Mouse (Mus musculus): ENCODE results near the gene Fgfr2. TPM values are rescaled to one million over a fixed set of nuclear protein-coding genes. Genes with fewer than 3 reads are reported as not detected.

The Fgfr2 gene
- polyA plus RNA-seq, 1 experiment from 2014 or later = 33.9 TPM

DNA sequence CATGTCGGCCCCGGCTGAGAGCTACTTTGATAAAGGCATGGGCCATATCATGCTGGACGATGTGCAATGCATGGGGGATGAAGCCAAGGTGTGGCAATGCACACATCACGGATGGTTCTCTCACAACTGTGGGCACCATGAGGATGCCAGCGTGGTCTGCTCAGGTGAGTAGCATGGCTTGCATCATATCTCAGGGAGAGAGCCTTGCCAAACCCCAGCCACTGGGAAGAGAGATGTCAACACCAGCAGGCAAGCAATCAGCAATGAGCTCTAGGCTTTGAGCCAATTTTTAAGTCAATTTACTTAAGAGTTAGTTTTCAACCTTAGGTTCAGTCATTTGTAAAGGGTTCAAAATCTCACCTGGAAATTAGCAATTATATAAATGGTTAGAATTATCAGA lies 1866.3 kb downstream of the Fgfr2 start:
- H3K9ac ChIP-seq = no peak overlapping the region
- WGBS = 94% methylated on average over 5 of the region's 5 CpGs
- no peak overlapping the region for H3K4me3 ChIP-seq
- no peaks in the 10 kb centered on the region for H3K27me3 ChIP-seq
- no peaks in the 10 kb centered on the region for H3K4me1 ChIP-seq (replicated peaks)
- ATAC-seq (ENCODE audit: low FRiP score) = no peak
- no peak overlapping the region for H3K4me2 ChIP-seq
- H3K36me3 ChIP-seq = no peaks in the 10 kb centered on the region
- H3K9me3 ChIP-seq = no peaks in the 10 kb centered on the region
- no peak overlapping the region for H3K27ac ChIP-seq

DNA sequence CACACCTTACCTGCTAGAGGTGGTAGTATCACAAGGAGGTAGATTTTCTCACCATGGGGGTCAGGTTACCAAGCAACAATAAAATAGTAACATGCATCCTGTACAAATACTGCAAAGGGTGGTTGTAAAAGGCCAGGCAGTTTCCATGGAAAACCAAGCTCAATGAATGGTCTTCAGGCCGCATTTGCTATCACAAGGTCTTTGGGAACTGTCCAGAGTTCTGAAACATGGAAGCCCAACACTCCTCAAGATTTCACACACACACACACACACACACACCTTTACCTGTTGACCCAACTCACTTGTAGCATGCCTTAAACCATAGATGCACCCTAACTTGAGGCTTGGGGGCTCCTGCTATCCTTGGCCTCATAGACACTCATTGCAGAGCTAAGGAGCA lies 1878.2 kb downstream of the Fgfr2 start:
- Histone ChIP-seq H3K27me3 (no peaks in the 10 kb centered on the region), H3K4me3 (no peak overlapping the region), H3K4me2 (no peak overlapping the region), H3K9ac (no peak overlapping the region), H3K27ac (no peak overlapping the region), H3K9me3 (no peaks in the 10 kb centered on the region), H3K4me1 (replicated peaks) (no peaks in the 10 kb centered on the region), H3K36me3 (no peaks in the 10 kb centered on the region)
- WGBS = 38% methylated on average over 1 of the region's 1 CpGs
- no peak for ATAC-seq (ENCODE audit: low FRiP score)

DNA sequence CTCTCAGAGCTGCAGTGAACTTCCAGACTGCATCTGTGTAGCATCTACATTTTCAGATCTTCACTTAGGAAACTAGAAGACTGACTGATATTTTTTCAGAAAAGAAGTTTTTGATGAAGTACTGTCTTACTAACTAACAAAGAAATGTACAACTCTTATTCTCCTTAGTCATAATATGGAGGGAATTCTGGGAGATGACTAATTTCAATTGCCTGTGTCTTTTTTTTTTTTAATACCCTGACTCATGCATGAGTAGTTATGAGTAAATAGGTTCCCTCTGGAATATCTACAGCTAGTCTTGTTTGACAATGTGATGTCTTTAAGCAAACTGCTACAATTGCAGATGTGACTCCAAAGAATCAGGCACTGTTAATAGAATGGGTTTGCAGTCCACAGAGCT lies 1887.1 kb downstream of the Fgfr2 start:
- H3K4me2 ChIP-seq = no peak overlapping the region
- no peak overlapping the region for H3K4me3 ChIP-seq

DNA sequence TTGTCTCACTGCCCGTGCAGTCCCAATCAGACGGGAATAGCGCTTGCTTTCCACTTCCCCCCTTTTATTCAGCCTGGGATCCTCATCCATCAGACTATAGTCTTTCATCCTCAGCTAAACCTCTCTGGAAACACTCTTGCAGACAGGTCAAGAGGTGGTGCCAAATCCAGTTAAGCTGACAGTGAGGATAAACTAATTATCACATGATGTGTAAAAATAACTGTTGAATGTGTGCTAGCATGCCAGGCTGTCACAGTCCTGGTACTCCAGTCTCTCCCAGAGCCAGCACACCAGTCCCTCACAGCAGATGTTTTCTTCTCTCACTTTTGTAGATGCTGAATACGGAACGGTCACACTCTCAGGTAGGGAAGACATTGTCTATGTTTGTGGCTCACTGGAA lies 1900.1 kb downstream of the Fgfr2 start:
- ATAC-seq (ENCODE audit: low FRiP score) = no peak
- WGBS = 87% methylated on average over 5 of the region's 5 CpGs
- H3K4me2 ChIP-seq = no peak overlapping the region

More for the DNA sequence above, 1887.1 kb downstream of the Fgfr2 start:
- H3K9me3 ChIP-seq = no peaks in the 10 kb centered on the region
- H3K36me3 ChIP-seq = no peaks in the 10 kb centered on the region
- ATAC-seq (ENCODE audit: low FRiP score) = no peak
- H3K9ac ChIP-seq = no peak overlapping the region
- H3K27me3 ChIP-seq = no peaks in the 10 kb centered on the region
- H3K27ac ChIP-seq = no peak overlapping the region
- no peaks in the 10 kb centered on the region for H3K4me1 ChIP-seq (replicated peaks)

DNA sequence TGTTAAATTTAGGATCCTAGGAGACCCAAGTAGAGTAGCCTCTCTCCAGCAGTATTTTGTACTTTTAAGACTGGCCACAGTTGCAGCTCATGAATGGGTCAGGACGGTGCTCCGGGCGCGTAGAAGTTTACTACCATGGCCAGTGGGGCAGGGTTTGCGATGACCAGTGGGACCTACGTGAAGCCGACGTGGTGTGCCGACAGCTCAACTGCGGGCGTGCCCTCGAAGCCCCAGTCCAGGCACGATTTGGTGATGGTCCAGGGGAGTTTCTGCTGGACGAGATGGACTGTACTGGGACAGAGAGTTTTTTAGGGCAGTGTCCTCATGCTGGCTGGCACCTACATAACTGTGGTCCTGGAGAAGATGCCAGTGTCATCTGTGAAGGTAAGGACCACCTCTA lies 1935.2 kb downstream of the Fgfr2 start:
- Histone ChIP-seq H3K36me3 (no peaks in the 10 kb centered on the region), H3K9me3 (no peaks in the 10 kb centered on the region), H3K4me3 (no peak overlapping the region), H3K27ac (no peak overlapping the region), H3K4me1 (replicated peaks) (no peaks in the 10 kb centered on the region), H3K4me2 (no peak overlapping the region), H3K27me3 (no peaks in the 10 kb centered on the region), H3K9ac (no peak overlapping the region)
- no peak for ATAC-seq (ENCODE audit: low FRiP score)
- 96% methylated on average over 14 of the region's 14 CpGs for WGBS

More for the DNA sequence above, 1900.1 kb downstream of the Fgfr2 start:
- no peaks in the 10 kb centered on the region for H3K9me3 ChIP-seq
- no peaks in the 10 kb centered on the region for H3K4me1 ChIP-seq (replicated peaks)
- no peaks in the 10 kb centered on the region for H3K36me3 ChIP-seq
- H3K4me3 ChIP-seq = no peak overlapping the region
- H3K27ac ChIP-seq = no peak overlapping the region
- no peaks in the 10 kb centered on the region for H3K27me3 ChIP-seq
- H3K9ac ChIP-seq = no peak overlapping the region

DNA sequence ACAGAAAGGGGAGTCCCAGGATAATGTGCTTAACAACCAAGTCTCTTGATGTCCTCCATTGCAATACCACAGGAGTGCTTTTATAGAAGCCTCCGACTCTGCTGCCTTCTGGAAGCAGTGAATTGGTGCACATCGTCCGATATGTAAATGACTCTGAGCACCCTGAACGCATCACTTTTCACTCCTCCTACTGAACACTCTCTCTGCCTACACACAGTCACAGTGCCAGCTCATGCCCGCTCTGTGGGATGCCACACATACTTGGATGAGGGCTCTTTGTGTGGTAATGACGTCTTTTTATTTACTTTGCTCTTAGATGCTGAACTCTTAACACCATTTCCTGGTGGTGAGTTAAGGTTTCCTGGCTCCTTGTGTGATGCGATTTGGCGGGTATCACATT lies 1936.1 kb downstream of the Fgfr2 start:
- Histone ChIP-seq H3K9me3 (no peaks in the 10 kb centered on the region), H3K27ac (no peak overlapping the region), H3K36me3 (no peaks in the 10 kb centered on the region), H3K4me2 (no peak overlapping the region), H3K4me3 (no peak overlapping the region), H3K4me1 (replicated peaks) (no peaks in the 10 kb centered on the region), H3K27me3 (no peaks in the 10 kb centered on the region), H3K9ac (no peak overlapping the region)
- WGBS = 77% methylated on average over 8 of the region's 8 CpGs
- ATAC-seq (ENCODE audit: low FRiP score) = no peak

DNA sequence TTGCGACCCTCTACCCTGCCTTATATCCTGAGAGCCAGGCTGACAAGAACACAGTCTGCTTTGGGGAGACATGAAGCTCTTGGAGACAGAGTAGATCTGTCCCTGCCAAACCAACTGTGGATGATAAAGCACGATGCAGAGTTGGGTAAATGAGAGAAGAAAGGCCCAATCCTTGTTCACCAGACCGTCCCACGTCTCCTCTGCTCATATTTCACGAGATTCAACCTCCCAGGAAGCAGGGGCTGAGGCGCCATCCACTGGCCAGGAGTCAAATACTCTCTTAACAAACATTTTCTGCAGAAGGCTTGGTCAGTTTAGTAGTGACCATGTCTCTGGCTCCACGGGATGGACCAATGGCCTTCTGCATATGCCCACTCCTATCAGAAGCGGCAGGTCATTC lies 1938.8 kb downstream of the Fgfr2 start:
- Histone ChIP-seq H3K9ac (no peak overlapping the region), H3K4me1 (replicated peaks) (no peaks in the 10 kb centered on the region), H3K27ac (no peak overlapping the region), H3K4me2 (no peak overlapping the region), H3K4me3 (no peak overlapping the region), H3K36me3 (no peaks in the 10 kb centered on the region), H3K9me3 (no peaks in the 10 kb centered on the region), H3K27me3 (no peaks in the 10 kb centered on the region)
- ATAC-seq (ENCODE audit: low FRiP score) = no peak
- 67% methylated on average over 8 of the region's 8 CpGs for WGBS

DNA sequence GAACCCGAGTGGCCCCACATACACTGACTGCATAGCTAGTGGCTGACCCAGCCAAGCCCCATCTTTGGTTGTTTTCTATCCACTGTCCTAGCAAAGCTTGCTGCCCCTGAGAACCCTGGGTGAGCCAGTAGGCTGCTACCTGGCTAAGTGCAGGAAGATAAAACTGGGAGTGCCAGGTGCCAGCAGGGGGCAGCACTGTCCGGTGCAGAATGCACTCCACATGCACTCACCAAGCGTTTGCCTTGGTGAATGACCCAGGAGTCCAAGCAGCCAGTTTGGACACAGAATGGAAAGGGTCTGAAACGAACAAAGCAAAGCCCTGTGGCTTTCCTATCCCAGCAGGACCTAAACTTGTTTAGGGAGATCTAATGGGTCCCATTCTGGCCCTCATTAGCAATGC lies 1940.5 kb downstream of the Fgfr2 start:
- Histone ChIP-seq H3K9me3 (no peaks in the 10 kb centered on the region), H3K9ac (no peak overlapping the region), H3K4me3 (no peak overlapping the region), H3K27ac (no peak overlapping the region), H3K27me3 (no peaks in the 10 kb centered on the region), H3K4me2 (no peak overlapping the region), H3K36me3 (no peaks in the 10 kb centered on the region), H3K4me1 (replicated peaks) (no peaks in the 10 kb centered on the region)
- no peak for ATAC-seq (ENCODE audit: low FRiP score)
- WGBS = 39% methylated on average over 4 of the region's 4 CpGs

DNA sequence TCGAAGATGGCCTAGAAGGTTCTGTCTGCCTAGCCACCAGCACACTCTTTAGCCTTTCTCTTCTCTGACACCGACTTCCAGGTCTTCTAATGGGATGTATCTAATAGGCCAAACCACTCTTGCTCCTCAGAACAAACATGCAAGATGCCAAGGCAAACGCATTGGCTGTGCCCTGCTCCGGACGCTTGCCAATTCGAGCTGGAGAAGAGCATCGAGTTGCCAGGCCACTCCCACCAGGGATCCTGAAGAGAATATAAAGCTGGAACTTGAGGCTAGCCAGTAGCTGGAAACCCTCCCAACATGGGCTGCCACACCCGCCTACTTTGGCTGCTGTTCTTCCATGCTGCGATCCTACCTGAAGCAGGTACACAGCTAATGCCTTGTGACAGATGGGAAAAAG lies 1949.0 kb downstream of the Fgfr2 start, which contains the start of gene 5430419D17Rik:
Gene 5430419D17Rik (plus strand): TSS at position 282 of the 400 bp plus-strand sequence.
- Histone ChIP-seq H3K36me3 (no peaks in the 10 kb centered on the region), H3K27me3 (no peaks in the 10 kb centered on the region), H3K9ac (no peak within 1 kb of the TSS), H3K27ac (no peak within 1 kb of the TSS), H3K9me3 (no peaks in the 10 kb centered on the region), H3K4me3 (no peak within 1 kb of the TSS), H3K4me1 (replicated peaks) (no peaks in the 10 kb centered on the region), H3K4me2 (no peak within 1 kb of the TSS)
- WGBS = 92% methylated on average over 9 of the region's 9 CpGs
- ATAC-seq (ENCODE audit: low FRiP score) = no peak

DNA sequence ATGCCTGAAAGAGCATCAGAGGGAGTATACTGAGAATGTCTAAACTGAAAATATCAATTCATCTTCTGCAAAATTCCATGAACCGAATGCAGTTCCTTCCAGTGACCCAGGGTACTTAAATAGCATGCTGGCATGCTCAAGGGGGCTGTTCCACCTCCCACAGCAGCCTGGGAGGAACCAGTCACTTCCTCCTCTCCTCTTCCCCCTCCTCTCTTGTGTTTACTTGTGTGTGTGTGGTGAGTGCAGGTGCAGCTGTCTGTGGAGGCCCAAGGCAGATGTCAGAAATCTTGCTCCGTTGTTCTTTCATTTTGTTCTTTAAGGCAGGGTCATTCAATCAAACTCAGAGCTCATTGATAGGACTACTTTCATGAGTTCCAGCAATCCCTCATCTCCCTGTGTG lies 1954.1 kb downstream of the Fgfr2 start:
- no peaks in the 10 kb centered on the region for H3K9me3 ChIP-seq
- no peak for ATAC-seq (ENCODE audit: low FRiP score)
- no peak overlapping the region for H3K9ac ChIP-seq
- H3K4me2 ChIP-seq = no peak overlapping the region
- H3K27ac ChIP-seq = no peak overlapping the region
- no peak overlapping the region for H3K4me3 ChIP-seq
- H3K27me3 ChIP-seq = no peaks in the 10 kb centered on the region
- H3K36me3 ChIP-seq = no peaks in the 10 kb centered on the region
- no peaks in the 10 kb centered on the region for H3K4me1 ChIP-seq (replicated peaks)
- 69% methylated on average over 2 of the region's 2 CpGs for WGBS

DNA sequence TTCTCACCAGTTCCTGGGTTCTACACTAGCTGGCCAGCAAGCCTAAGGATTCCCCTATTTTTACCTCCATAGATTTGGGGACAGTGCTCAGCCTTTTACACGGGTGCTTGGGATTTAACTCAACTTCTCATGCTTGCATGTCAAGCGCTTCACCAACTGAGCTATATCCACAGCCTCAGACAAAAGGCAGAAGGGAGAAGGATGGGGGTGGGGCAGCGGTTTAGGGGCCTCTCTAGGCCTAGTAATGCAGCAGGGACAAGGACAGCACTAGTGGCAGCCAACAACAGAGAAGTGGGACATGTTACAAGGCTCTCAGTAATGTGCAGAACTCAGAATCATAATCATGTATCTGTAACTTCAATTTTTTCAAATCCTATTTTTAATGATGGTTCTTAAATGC lies 1955.4 kb downstream of the Fgfr2 start:
- H3K27me3 ChIP-seq = no peaks in the 10 kb centered on the region
- no peaks in the 10 kb centered on the region for H3K4me1 ChIP-seq (replicated peaks)
- H3K9me3 ChIP-seq = no peaks in the 10 kb centered on the region
- H3K27ac ChIP-seq = no peak overlapping the region
- WGBS = 80% methylated on average over 3 of the region's 3 CpGs
- H3K4me2 ChIP-seq = no peak overlapping the region
- no peaks in the 10 kb centered on the region for H3K36me3 ChIP-seq
- no peak for ATAC-seq (ENCODE audit: low FRiP score)
- no peak overlapping the region for H3K9ac ChIP-seq
- H3K4me3 ChIP-seq = no peak overlapping the region

DNA sequence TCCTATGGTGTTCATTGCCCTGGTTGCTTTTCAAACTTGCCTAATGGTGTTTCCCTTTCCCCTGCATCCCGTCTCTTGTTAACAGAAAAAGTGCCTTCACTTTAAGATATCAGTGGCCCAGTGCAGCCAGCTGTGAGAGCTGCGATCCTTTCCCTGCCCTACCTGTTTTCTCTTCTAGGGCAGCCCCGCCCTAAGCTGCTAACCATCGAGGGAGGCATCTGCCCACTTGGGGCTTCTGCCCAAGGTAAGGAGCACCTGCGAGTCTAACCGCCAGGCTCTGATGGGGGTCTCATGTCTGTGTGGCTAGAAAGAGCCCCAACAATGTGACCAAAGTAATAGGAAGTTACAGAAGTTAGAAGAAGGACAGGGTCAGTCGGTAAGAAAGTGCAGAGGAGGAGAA lies 1960.9 kb downstream of the Fgfr2 start:
- Histone ChIP-seq H3K4me2 (no peak overlapping the region), H3K27me3 (no peaks in the 10 kb centered on the region), H3K9me3 (no peaks in the 10 kb centered on the region), H3K27ac (no peak overlapping the region), H3K9ac (no peak overlapping the region), H3K36me3 (no peaks in the 10 kb centered on the region), H3K4me1 (replicated peaks) (no peaks in the 10 kb centered on the region), H3K4me3 (no peak overlapping the region)
- 84% methylated on average over 7 of the region's 7 CpGs for WGBS
- ATAC-seq (ENCODE audit: low FRiP score) = no peak

DNA sequence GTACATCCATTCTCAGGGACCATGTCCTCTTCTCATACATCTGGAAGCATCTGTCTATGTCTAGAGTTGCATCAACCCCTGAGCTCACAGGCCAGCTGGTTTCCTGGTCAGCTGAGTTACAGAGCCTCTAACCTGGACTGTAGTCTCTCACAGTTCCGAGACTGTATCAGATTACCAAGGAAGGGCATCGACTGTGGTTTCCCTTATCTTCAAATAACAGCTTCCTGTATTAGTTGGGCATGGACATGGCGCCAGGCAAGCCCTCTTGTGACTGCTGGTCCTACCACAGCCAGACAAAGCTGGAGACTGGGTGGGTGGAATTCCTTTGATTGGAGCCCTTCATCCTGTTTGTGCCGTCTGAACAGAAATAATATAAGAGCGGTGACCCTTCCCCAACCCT lies 1970.1 kb downstream of the Fgfr2 start:
- WGBS = 87% methylated on average over 5 of the region's 5 CpGs
- ATAC-seq (ENCODE audit: low FRiP score) = no peak

DNA sequence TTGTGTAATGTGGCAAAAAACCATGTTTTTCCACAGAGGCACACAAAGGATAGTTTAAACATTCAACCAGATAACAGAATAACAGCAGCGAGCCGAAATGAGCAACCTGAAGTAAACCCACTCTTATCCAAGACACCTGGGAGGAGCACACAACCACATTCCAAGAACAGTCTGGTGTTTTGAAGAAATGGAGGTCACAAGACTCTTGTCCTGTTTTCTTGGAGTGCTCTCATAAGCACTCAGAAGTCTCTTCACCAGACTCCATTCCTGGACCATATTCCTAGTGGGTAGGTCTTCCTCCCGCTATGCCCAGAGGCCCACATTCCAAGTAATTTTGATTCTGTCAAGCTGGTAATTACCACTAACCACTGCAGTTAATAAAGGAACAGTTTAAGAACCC lies 1973.0 kb downstream of the Fgfr2 start:
- Histone ChIP-seq H3K4me1 (replicated peaks) (no peaks in the 10 kb centered on the region), H3K9ac (no peak overlapping the region), H3K4me3 (no peak overlapping the region), H3K4me2 (no peak overlapping the region), H3K9me3 (no peaks in the 10 kb centered on the region), H3K36me3 (no peaks in the 10 kb centered on the region), H3K27ac (no peak overlapping the region), H3K27me3 (no peaks in the 10 kb centered on the region)
- ATAC-seq (ENCODE audit: low FRiP score) = no peak
- 87% methylated on average over 3 of the region's 3 CpGs for WGBS

More for the DNA sequence above, 1970.1 kb downstream of the Fgfr2 start:
- Histone ChIP-seq H3K4me2 (no peak overlapping the region), H3K4me1 (replicated peaks) (no peaks in the 10 kb centered on the region), H3K9ac (no peak overlapping the region), H3K27ac (no peak overlapping the region), H3K9me3 (no peaks in the 10 kb centered on the region), H3K4me3 (no peak overlapping the region), H3K27me3 (no peaks in the 10 kb centered on the region), H3K36me3 (no peaks in the 10 kb centered on the region)
